Mouse (Mus musculus) c-Kit-positive CD71-negative TER-119-negative erythroid progenitor cells, embryonic 14.5 days (primary cell): ENCODE measurements around the gene Wwc1.

Experiments used
- DNase-seq: peaks from one replicate; pipeline ENCODE4 v3.0.0-alpha.2; 2013; ENCODE audit warnings: low read depth

Gene Wwc1

DNA sequence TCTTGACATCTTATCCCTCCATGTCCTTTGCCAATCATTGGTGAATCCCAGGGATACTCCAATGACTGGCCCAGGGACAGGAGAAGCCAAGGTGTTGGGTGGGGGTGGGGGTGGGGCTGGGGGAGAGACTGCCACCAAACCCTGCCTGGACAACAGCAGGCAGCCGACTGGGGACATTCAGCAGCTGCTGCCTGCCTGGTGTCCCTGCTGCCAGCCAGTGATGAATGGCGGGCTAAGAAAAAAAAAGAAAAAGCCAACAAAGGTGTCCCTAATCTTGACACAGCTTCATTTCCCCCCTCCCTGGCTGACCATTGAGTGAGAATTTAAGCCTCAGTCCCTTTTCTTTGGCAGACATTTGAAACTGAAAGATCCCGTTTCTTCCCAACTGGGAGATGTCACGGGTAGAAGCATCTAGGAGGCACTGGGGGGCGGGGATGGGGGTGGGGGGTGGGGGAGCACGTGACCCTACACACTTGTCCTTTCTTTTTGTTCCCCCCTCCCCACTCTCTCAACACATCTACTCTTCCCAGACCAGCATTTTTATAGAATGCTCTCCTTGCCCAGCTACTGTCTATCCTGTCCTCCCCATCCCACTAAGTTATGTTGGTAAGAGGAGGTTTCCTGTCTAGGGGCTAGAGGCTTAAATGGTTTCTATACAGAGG is 7.9 kb downstream of the Wwc1 start:
- no peak for DNase-seq

DNA sequence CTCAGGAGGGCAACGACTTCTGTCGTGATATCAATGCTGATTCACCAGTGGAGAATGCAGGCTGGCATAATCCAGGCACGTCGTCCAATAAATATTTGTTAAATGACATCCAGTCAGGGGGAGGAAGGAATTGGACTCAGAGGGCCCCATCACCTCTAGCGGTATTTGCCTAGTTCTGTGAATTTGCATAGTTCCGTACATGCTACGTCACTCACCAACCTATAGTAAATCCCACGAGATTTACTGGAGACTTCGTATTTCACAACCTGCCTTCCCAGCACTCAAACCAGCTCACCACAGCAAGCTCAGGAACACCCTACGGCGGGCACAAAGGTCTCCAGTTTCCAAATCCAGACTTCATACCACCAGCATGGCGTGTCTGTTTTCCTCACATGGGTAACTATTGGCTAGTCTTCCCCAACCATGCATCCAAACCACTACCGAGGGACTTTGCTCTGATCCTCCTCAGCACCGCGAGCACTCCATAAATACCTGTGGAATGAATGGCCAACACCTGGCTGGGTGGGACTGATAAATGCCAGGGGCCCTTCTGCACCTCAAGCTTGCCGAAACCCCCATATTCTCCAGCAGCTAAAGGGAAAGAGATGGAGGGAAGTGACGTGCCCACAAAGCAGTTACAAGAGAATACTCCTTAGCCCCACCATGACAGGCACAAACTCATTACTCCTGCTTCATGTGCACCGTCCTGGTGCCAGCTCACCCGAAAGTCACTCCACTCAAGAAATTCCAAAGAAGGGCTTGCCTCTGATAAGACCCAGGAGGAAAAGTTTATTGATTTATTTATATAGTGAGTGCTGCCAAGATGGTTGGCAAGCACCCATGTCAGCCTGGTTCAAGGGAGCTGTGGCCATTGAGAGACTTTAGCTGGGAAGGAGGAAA is 9.3 kb downstream of the Wwc1 start:
- no peak for DNase-seq

DNA sequence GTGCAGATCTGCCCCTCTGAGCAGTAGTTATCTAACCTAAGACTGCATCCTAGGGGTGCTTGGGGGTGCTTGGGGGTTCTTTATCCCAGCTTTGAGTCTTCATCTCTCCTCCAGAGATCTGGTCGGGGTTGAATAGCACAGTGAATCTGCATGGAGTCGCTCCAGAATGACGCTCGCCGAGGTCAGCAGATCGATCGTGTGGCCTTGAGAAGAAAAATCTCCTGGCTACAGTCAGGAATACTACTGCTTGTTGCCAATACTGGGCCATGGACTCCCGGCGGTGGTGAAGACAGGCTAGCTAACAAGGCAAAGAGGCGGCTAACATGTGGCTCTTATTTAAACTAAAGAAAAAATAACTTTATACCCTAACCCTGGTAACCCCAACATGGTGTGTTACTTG is 12.0 kb downstream of the Wwc1 start:
- DNase-seq = no peak

DNA sequence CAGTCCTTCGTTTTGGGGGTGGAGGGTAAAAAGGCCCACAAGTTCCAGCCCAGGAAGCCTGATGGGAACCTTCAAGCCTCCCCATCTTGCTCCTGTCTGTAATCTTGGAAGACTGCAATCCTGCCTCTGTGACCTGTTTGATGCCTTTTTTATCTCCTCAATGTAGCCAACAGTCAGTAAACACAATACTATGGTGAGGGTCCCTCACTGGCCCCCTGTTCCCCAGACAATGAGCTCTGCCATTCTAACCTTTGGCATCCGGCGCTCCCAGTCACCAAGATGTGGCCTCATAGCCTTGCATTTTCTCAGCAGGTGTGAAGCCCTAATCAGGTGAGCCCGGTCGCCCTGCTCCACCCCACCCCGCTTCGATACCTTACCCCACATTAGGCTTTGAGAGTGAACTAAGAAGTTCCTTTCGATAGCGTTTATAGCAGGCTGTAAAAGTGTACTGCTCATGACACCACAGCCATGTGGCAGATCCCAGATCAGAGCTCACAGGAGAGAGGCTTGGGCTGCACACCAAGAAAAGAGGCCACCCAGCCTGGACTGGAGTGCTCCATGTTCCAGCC is 16.3 kb downstream of the Wwc1 start:
- no peak for DNase-seq

DNA sequence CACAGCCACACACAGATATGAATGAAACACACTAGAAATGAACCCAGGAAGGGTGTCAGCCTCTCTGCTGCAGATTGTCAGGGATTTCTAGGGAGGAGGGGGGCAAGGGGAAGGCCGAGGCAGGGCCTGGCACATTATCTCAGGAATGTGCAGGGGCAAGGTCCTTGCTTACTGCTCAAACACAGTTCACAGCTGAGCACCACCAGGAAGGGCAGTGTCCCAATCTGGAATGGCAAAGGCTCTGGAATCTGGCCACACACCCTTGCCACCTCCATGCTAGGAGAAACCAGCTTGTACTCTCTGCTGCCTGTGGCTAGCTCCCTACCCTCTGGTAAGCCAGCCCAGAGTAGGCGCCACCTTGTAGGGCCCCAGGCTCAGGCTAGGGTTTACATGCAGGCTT is 16.8 kb downstream of the Wwc1 start:
- DNase-seq = no peak

DNA sequence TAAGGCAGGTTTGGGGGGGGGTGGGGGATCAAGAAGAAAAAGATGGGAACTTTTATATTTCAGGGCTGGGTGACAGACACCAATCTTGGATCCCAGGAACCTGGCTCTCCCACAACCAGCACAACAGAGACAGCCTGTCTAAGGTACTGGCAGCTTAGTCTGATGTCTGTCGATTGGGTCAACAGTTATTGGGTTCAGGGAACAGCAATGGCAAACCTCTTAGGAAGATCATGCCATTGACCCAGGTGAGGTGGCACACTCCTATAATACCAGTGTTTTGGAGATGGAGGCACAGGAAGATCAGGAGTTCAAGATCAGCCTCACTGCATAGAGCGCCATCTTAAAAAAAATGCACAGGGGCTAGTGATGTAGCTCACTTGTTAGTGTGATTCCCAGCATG is 17.9 kb downstream of the Wwc1 start:
- no peak for DNase-seq

DNA sequence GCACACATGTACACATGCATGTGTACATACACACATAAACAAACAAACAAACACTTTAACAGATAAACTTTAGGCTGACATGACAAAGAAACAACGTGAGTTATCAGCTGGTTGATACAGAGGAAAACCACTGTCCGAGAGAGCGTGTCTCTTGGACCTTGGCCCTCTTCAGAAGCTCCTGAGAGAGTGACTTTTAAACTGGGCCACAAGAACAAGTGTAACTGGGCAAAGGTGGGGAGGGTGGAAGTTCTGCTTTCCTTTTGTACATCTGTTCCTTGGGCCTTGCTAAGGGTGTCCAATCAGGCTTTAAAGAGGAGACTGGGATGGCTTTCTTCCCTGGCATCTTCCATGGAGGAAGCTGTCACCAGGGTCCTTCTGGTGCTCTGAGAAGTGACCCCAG is 21.1 kb downstream of the Wwc1 start:
- DNase-seq = no peak

DNA sequence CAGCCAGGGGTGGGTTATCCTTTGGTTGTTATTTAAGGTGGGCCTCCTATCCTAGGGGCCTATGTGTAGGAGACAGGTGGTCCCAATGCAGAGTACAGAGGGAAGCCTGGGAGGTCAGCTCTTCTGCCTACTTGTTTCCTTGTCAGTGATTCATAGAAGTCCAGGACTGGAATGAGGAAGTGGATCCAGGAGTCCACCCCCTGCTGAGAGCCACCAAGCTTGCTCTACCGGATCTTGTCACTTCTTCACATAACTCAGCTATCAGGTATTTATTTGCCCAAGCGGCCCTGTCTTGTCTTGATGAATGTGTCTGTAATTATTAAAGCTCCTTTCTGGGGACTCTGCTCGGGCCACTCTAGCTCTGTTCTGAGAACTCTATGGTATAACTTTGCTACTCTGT is 24.8 kb downstream of the Wwc1 start:
- no peak for DNase-seq

DNA sequence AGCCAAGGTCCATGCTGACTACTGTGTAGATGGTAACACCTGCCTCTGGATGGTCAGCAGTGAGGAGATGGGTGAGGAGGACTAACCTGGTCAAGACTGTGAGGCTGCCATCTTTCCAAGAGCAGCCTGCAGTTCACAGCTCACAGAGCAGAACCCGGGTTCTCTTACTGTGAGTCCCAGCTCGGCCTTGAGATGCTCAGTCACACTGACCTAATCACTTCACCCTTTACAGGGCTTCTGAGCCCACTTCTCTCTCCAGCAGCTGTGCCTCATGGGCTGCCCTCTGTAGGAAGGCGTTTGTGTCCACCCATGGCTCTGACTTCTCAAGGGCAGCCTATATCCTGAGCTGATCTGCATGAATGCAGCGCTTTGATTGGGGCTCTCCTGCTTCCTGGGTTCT is 27.1 kb downstream of the Wwc1 start:
- DNase-seq = no peak

DNA sequence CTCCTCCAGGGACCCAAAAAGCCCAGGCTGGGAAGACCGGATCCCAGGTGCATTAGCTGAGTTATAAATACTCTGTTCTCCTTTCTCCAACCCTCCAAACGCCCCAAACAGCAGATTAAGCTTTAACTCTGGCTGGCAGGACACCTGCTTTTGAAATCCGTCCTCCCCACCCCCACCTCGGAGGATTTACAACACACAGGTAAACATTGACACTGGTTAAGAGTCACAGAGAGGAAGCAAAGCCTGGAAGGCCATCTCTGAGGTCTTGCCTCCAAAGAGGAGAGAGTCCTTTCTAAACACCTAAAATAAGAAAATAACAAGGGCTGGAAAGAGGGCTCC is 28.6 kb downstream of the Wwc1 start:
- DNase-seq = no peak

DNA sequence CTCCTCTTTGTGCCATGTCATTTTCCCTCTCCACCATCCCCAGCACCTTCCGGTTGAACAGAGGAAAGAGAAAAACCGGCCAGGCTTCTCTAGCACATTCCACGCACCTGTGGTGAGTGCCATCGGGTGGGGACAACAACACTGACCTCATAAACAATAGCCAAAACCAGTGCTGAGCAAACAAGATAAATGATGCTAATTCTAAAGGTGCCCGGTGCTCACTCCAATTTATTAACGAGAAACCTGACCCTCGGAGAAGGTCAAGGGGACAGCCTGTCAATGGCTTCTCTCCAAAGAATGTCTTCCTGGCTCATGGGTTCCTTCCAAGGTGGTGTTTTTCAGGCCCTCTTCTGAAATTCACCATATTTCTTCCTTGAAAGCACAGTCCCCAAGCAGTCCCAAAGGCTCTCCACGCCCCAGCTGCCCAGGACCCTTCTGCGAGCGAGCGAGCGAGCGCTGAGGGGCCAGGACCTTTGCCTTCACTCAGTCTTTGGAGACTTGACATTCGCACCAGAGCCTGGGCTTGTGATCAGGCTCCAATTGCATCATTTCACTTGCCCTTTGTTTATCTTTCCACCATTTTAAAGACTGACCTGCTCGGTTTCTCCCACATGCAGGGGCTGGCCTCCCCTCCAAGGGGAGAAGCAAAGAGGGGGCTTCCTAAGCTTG is 29.1 kb downstream of the Wwc1 start:
- no peak for DNase-seq

DNA sequence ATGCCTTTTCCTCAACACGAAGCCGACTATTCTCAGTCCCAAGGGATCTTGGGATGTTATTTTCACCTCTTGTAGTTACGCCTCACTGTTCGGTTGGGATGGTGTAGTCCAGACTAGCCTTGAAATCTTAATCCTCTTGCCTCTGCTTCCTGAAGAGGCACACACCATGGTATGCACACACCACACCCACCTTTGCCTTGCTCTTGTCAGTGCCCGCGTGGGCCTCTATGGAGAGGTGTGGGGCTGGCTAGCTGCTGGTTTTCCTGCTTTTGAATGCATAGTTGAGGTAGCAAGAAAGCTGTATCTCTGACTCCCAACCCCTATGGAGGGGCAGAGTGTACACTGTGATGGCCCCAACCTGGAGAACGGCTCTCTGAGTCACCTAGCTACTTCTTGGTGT is 29.9 kb downstream of the Wwc1 start:
- no peak for DNase-seq

DNA sequence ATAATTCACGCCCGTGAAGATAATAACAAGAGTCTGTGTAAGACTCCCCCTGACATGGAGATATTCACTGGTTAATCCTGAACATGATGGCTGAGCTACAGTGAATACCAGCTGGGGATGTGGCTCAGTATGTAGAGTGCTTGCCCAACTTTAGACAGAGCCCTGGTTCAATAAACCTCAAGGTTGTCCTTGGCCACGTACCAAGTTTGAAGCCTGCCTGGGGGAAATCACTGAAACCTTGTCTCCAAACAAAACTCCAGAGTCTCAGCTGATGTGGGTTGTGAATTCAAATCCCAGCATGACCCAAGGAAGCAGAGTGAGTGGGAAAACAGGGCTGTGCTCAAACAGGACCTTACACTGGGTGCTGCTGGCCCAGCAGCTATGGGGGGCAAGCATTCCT is 30.3 kb downstream of the Wwc1 start:
- no peak for DNase-seq

DNA sequence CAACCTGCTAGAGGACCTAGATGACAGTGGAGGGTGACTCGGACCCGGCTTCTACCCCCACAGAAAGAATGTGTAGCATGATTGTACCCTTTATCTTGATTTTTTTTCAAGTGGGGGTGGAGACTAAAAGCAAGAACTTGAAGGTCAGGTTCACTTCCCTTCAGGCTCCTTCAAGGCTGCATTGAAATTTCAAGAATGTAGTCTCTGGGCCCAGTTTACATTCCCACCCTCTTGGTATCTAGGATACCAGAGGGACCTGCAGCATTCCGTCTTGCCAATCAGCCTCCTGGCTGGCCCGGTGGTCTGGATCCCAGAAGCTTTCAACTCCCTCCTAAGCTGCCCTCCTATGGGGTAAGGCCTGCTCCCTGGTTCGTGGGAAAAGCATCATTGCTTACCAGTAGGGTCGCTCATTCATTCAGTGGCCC is 31.9 kb downstream of the Wwc1 start:
- no peak for DNase-seq

DNA sequence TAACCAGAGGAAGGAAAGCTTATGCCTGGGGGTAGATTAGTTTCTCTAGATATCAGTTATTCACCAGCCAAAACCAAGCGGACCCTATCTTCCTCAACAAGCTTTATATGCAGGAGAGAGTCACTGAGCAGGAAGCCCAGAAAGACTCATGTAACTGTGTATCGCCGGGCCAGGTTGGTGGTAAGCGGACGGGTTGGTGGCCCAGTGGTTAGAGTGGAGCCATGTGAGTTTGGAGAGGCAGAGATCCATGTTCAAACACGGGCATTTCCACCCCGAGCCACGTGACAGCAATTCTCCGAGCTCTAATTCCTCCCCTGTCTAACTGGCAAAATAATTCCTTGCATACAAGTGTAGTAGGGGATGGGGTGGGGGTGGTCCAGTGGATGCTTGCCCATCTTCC is 32.4 kb downstream of the Wwc1 start:
- no peak for DNase-seq

DNA sequence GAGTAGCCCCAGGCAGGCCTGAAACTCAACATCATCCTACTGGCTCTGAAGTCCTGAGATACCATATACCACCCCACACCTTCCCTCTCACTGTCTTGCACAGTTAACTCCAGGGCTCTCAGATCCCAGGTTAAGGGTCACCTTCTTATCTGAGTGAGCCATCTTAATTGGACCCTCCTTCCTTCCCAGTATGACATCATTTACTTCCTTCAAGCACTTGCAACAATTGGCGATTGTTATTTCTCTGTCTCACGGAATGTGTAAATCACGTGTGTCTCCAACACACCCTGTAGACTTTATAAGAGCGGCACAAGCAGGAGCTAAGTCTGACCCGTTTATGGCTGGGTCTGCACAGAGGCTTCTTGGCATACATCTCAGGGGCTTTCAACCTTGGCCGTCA is 35.1 kb downstream of the Wwc1 start:
- DNase-seq = no peak

DNA sequence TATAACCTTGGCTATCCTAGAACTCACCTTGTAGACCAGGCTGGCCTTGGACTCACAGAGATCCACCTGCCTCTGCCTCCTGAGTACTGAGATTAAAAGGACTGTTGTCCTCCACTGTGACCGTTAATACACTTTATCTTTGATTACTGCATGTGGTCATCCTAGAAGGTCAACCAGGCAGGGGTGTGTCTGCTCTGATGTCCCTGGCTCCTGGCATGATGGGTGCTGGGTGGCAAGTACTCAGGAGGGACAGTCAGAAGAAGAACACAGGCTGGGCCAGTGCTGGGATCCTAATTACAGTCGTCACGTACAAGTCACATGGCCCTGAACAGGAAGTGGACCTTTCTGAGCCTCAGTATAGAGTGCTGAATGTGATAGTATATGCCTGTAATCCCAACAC is 38.7 kb downstream of the Wwc1 start:
- DNase-seq = no peak

DNA sequence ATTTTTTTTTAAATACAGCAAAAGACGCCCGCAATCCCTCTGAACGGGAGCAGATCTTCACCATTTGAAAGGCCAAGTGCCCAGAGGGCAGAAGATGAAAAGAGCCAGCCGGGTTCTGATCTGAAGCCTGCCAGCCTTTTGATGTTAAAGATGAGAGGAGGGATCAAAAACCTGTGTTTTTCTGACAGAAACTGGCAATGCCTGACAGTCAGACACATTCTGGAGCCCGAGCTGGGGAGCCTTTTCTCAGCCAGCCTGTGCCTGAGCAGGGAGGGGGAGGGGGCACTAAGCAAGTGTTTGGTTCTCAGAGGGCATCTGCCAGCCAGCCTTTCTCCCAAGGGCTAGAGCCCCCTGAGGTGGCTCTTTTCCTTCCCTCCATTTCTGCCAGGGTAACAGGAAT is 39.3 kb downstream of the Wwc1 start:
- no peak for DNase-seq

DNA sequence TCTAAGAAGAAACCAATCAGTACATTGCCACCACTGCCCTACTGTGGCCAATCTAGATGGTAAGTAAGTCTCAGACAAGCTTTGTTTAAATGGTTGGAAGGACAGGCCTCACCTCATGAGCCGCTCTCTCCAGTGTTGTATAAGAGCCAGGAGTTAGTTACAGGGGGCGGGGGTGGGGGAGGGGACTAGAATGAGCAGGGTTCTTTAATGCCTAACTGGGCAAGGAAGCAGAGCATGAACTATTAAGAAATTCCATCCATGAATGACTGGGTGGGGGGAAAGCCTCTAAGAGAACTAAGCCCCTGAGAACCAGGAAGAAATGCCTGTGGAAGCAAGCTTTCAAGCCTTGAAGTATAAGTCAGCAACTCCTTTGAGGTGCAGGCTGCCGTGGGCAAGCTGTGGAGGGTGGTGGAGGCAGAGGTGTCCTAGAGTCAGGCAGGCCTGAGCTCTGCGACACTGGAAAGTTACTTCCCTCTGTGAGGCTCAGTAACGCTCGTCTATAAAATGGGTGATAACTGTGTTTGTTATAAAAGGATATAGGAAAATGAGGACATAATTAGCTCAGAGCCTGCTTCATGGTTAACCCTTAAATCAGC is 41.4 kb downstream of the Wwc1 start:
- DNase-seq = no peak

DNA sequence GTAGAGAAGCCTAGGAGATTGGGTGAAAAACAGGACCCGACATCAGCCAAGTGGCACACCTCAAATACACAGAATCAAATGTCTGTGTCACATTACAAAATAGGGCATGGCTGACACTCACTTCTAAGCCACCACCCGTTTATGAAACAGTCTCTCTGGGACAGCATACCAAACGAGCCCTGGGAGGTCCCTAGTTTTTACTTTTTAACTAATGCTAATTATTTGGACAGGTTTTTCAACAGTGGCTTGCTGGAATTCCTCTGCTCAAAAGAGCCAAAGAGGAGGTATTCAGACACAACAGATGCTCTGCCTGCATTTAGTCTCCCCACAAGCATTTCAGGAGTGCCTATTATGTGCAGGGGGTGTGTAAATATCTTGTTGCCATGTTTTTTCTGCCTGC is 44.7 kb downstream of the Wwc1 start:
- DNase-seq = no peak

DNA sequence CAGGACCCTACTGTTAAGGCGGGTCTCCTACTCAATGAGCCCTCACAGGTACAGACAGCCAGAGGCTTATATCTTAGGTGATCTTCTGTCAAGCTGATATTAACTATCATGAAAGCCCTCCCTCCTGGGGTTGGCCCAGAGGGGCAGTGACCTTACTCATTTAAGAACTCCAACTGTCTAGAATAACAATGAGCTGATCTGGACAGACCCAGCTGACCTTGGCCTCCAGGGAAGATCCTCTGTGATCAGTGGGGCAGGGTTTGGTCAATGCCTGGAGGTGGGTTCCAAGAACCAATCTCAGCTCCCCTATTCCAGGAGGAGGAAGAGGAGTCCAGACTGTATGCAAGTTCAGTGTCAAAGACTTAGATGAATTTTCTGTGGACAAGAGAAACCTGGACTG is 45.2 kb downstream of the Wwc1 start:
- no peak for DNase-seq

DNA sequence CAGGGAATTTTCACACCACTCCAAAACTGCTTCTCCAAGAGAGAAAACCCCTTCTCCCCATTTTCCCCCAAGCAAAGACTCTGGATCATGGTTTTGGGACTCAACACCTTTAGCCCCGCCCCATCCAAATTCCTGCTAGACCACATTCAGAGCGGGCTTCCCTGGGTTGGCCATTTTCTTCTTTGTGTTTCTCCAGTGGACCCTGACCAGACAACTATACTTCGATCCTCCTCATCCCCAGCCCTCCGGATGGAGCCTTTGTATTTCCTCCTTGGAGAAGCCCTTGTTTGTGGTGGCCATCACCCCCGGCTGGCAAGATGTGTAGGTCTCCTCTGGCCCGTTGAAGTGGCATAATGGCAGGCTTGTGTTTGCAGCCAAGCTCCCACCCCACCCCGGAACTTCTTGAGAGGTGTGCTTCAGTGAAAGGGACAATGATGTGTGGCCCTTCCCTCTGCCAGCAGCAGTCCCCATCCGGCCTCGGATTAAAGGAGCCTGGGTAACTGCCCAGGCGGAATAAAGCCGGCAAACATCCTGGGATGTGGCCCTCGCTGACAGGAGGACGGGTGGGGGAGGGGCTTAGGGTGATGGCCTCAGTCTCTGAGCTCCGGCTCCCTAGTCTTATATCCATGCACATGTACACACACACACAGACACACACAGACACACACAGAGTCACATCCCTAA is 46.8 kb downstream of the Wwc1 start:
- no peak for DNase-seq
